Mouse (Mus musculus) adrenal gland, postnatal 14 days (tissue): Measurements from ENCODE around the gene Mettl7a3. TPM values are rescaled to one million over a fixed set of nuclear protein-coding genes. Genes with fewer than 3 reads are reported as not detected.
"Not testable (repeated sequence)": the region's sequence is repeated elsewhere in the genome, so short reads cannot be mapped to it uniquely, and the experiment has no call there.

ENCODE experiments used
- DNase-seq: peaks from one replicate; pipeline ENCODE4 v3.0.0; 2021; ENCODE audit warnings: mixed read lengths
- total RNA-seq: library from RNA; stranded (reverse); gene quantifications from 2 replicates; pipeline ENCODE4 v1.2.3, GENCODE M21; 2021

The Mettl7a3 gene
- total RNA-seq, 1 experiment from 2014 or later, result not detected

- DNase-seq, result not testable (repeated sequence)
Observed at GRCm38 (mm10) chr15:100329336-100329735, 5.4 kb upstream of the Mettl7a3 start.

DNA sequence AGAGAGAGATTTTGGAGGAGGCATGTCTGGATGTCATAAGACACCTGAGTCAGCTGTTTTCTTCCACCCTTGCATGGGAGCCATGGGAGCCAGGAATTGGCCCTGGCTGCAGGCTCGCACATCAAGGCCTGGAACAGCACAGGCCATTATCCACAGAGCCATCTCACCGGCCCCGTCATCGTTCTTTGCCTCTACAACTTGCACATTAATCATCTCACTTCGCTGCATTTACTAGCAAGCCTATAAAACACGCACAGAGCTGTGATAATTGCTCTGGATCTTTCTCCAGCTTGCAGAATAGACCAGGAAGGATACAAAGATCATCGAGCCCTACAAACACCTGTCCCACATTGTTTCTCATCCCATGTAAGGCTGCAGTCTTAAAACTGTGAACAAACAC, 4.0 kb upstream of the Mettl7a3 start:
- DNase-seq, result no peak

- DNase-seq, result not testable (repeated sequence)
Observed at GRCm38 (mm10) chr15:100332077-100332961, 2.4 kb upstream of the Mettl7a3 start.

GRCm38 (mm10) chr15:100337328-100337727, 2.6 kb downstream of the Mettl7a3 start:
- DNase-seq, result not testable (repeated sequence)

DNA sequence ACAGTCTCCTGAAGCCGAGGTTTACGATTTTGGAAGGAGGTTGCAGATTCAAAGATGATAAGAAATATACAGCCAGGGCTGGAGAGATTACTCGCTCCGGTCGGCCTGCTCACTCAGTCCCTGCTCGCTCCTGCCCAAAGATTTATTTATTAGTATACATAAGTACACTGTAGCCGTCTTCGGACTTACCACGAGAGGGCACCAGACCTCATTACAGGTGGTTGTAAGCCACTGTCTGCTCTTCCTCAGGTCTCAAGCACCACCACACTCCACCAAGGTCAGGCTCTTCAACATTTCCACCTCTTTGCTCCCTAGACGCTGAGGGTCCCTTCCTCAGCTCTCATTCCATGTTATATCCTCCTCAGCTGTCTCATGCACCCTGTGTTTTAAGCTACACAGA, 3.1 kb downstream of the Mettl7a3 start:
- DNase-seq, result peak; percentile 76

DNA sequence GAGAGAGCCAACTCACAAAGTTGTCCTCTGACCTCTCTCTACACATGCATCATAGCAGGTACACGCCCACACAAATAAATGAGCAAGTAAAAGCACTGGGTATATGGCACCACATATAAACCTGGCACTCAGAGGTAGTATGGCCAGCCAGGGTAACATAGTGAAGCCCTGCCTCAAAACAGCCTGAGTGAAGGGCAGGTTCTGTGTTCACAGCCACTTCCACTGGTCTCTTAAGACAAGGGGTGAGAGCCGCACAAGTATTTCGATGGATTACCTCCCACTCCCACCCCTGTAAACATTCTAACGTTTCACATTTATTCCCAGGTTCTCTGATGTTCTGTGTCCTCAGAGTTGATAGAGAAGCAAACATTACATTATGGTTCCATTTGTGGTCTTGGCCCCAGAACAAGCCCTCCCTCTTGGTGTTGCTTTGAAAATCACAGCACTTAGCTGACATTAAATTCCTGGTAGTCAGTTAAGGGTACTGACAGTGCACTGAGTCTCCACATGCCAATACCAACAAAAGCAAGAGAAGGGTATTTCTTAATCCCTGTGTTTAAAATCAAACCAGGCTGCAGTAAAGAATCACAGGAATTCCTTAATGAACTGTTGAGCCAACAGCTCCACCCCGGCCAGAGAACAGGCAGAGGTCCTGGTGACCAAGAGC, 6.7 kb downstream of the Mettl7a3 start:
- DNase-seq, result not testable (repeated sequence)

- DNase-seq, result no peak
Observed at GRCm38 (mm10) chr15:100345484-100345883, 10.8 kb downstream of the Mettl7a3 start.

DNA sequence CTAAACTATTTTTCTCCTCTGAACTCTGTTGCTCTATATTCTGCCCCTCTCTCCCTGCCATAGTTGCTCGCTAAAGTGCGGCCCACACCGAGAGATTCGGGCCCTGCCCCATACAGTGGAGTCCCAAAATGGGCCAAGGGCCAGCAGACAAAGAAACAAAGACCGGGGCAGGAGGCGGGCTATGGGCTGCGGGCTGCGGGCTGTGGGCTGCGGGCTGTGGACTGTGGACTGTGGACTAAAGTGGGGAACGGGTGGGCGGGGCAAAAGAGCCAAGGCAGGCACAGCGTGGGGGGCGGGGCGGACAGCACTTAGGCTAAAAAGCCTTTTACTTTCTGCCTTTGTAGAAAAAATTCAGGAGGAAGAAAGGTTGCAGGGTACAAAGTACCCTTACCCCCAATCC, 12.0 kb downstream of the Mettl7a3 start:
- DNase-seq, result no peak

- no peak for DNase-seq
Observed at GRCm38 (mm10) chr15:100349496-100349895, 14.8 kb downstream of the Mettl7a3 start.

- DNase-seq, result no peak
Observed at GRCm38 (mm10) chr15:100351501-100352060, 16.9 kb downstream of the Mettl7a3 start.

DNA sequence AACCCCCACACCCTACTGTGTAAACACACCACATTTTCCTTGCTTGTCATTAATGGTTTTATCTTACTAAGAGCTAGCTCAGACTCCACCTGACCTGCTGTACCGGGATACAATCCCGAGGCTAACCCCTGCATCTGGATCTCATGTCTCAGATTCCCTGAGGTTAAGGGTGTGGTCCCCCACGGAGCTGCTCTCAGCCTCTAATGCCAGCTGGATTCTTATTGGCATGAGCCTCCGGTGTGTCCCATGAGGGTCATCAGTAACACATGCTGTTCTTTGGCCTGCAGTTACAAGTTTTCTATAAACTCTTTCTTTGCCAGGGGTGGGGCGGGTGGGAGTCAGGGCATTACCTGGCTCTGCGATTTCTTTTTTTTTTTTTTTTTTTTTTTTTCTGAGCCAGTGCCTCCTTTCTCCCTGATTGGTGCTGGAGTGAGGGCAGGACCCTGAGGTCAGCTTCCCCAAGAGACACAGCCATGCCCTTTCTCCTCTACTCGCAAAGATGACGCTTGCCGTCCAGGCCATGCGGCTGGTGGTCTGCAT, 18.1 kb downstream of the Mettl7a3 start, which contains the start of the genes Methig1 and Mettl7a2:
Gene Methig1, plus strand, starts transcription at position 439 of the 540 bp plus-strand sequence.
Gene Mettl7a2, plus strand, starts transcription at position 490 of the 540 bp plus-strand sequence.
- DNase-seq, result no peak

- not testable (repeated sequence) for DNase-seq
Observed at GRCm38 (mm10) chr15:100353399-100353798, 18.7 kb downstream of the Mettl7a3 start.

DNA sequence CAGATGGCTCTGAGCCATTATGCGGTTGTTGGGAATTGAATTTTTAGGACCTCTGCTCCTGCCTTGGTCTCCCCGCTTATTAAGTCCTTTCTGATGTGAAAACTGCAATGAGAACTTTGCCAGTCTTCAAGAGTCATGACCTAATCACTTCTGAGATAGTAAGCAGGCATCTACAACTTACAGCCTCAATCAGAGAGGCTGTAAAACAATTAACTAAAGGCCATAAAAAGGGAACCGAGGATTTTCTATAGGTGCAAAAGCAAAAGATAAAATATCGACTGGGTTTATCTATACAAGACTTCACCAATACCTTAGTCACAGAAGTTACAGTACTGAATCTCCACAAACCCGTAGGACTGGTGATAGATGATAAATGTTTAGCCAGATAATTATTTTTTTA, 21.1 kb downstream of the Mettl7a3 start:
- DNase-seq, result no peak

DNA sequence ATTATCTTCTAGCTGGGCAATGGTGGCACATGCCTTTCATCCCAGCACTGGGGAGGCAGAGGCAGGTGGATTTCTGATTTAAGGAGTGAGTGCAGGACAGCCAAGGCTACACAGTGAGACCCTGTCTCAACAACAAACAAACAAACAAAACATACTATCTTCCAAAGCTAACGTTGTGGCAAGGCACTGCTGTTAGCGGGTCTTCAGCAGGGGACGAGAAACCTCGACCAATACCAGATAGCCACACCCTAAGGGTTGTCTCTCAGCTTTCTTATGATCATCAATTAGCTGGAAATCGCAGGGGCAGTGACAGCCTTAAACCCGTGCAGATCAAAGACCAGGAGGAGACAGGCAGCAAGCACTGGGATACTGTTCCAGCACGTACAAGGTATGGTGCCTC, 29.5 kb downstream of the Mettl7a3 start, which contains the start of gene Higd1c:
Gene Higd1c, plus strand, starts transcription at position 301 of the 400 bp plus-strand sequence.
- no peak for DNase-seq

DNA sequence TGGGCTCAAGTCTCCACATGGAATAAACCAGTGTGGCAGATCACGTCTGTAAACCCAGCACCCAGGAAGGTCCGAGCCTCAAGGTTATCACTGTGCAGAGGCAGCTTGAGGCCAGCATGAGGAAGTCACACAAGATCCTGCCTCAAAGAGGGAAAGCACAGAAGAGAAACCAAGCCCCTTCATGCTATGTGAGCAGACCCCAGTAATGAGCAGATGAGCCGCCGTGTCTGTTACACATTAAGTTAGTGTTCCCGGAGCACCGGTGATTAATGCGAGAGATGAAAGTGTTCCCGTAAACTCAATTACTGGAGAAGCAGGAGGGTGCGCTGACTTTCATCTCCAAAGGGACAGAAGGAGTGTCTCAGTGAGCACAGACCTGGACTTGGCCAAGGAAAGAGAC, 31.2 kb downstream of the Mettl7a3 start:
- DNase-seq, result not testable (repeated sequence)

- DNase-seq, result no peak
Observed at GRCm38 (mm10) chr15:100367119-100367518, 32.4 kb downstream of the Mettl7a3 start.

GRCm38 (mm10) chr15:100375066-100375465, 40.3 kb downstream of the Mettl7a3 start:
- peak; percentile 71 for DNase-seq

DNA sequence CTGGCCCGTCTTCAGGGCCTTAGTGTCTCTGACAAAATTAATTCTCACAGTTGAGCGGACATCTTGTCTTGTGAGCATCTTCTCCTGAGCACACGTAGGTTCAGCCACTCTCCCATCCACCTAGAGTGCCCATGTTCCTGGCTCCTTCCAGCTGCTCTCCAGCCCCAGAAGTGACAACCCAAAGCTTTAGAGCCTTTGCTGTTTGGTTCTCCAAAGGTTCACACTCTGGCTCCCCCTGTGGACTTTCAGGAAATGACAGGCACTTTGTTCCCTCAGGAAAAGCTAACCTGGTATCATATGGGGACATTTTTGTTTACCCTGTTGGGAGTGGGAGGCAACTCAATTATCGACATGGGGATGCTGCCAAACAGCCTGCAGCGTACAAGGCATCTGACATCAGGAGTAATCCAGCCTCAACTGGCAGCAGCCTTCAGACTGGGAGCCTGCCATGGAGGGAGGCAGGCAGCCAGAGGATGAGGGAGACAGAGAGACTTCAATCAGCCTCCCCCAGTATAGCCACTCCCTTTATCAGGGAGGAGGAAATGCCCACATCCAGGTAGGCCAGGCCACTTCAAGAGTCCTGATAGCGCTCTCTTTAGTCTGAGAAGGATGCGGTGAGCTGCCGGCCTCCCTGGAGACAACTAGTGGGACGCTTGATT, 43.2 kb downstream of the Mettl7a3 start:
- DNase-seq, result not testable (repeated sequence)

- DNase-seq, result no peak
Observed at GRCm38 (mm10) chr15:100379658-100380057, 44.9 kb downstream of the Mettl7a3 start.

- DNase-seq, result no peak
Observed at GRCm38 (mm10) chr15:100380104-100380503, 45.4 kb downstream of the Mettl7a3 start.

DNA sequence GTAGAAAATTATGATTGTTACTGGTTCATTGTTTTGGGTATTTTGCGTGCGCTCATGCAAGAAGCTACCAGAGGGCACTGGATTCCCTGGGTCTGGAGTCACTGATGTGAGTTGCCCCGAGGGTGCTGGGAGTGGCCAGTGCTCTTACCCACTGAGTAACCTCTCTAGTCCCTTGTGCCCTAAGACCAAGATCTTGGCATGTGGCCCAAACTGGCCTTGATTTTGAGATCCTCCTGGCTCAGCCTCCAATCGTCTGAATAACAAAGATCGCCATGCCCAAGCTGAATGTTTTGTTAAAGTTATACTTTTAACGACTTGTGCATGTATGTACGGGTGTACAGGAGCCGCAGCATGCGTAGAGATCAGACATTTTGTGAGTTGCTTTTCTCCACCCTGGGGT, 51.0 kb downstream of the Mettl7a3 start:
- DNase-seq, result no peak
